Mouse (Mus musculus): ENCODE results near the gene Stk32c.

- TF ChIP-seq CTCF (IDR thresholded peaks at IDR 0.05; ENCODE audit: low read depth): no peak
- no peak for TF ChIP-seq EP300 (IDR thresholded peaks at IDR 0.05; ENCODE audit: low read depth)
Measured at GRCm38 (mm10) chr7:139214596-139215340, 1.7 kb upstream of the Stk32c start.
